ENCODE assay signal across 31 mouse cellular contexts in the genomic region with DNA sequence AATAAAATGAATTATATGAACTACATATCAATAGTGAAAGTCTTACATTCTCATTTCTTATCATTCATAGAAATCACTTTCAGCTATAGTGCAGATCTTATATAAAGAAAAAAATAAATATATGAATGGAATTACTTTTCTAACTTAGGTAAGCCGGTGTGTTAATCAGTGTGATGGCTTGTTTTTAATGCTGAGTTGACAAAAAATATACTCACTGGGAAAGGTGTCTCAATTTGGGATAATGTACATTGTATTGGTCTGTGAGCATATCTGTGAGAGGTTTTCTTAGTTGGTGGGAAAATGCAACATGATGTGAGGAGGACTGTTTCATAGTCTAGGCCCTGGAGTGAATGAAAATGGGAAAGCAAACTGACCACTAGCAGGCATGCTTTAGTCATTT.
"Had no signal": no experiment of that assay in that cellular context is flagged by ENCODE, and none has a peak within 500 bp of the region (broad histone marks: within the 10 kb centered on the region; RNA-seq: fewer than 3 reads in every experiment).

No protein-coding gene starts in this region.

- H3K36me3 ChIP-seq: limb, embryonic 10.5 days; limb, embryonic 12.5 days; limb, embryonic 13.5 days; limb, embryonic 15.5 days; liver, embryonic 12.5 days; liver, embryonic 13.5 days; liver, embryonic 15.5 days; lung, embryonic 15.5 days; midbrain, embryonic 12.5 days; midbrain, embryonic 13.5 days; midbrain, embryonic 15.5 days; neural tube, embryonic 12.5 days had no signal

- H3K4me1 ChIP-seq: limb, embryonic 10.5 days; limb, embryonic 12.5 days; limb, embryonic 13.5 days; limb, embryonic 15.5 days; liver, embryonic 12.5 days; liver, embryonic 13.5 days; liver, embryonic 15.5 days; lung, embryonic 15.5 days; megakaryocyte, embryonic 14.5 days; midbrain, embryonic 12.5 days; midbrain, embryonic 13.5 days; midbrain, embryonic 15.5 days; neural tube, embryonic 12.5 days had no signal

- H3K27ac ChIP-seq: limb, embryonic 10.5 days; limb, embryonic 12.5 days; limb, embryonic 13.5 days; limb, embryonic 15.5 days; liver, embryonic 12.5 days; liver, embryonic 13.5 days; liver, embryonic 14.5 days; liver, embryonic 15.5 days; lung, embryonic 15.5 days; macrophage; midbrain, embryonic 12.5 days; midbrain, embryonic 13.5 days; midbrain, embryonic 15.5 days; neural tube, embryonic 12.5 days had no signal

- DNase-seq: left cerebral cortex, postnatal 4 days; liver; liver, embryonic 13.5 days; liver, postnatal 0 days; lung, adult 18-20 months; lung, adult 2 months; lung, embryonic 14.5 days; lung, postnatal 10 days; lung, postnatal 14 days; lung, postnatal 36 days; lung, postnatal 4 days; midbrain, embryonic 14.5 days had no signal

- ATAC-seq: liver, embryonic 12.5 days; liver, postnatal 0 days; lung, postnatal 0 days; midbrain, embryonic 13.5 days; midbrain, embryonic 15.5 days; midbrain, embryonic 16.5 days had no signal

- H3K9me3 ChIP-seq: limb, embryonic 10.5 days; limb, embryonic 12.5 days; limb, embryonic 13.5 days; limb, embryonic 15.5 days; liver, embryonic 12.5 days; liver, embryonic 13.5 days; liver, embryonic 15.5 days; lung, embryonic 15.5 days; megakaryocyte, embryonic 14.5 days; midbrain, embryonic 12.5 days; midbrain, embryonic 13.5 days; midbrain, embryonic 15.5 days; neural tube, embryonic 12.5 days had no signal

- H3K9ac ChIP-seq: limb, embryonic 12.5 days; limb, embryonic 13.5 days; limb, embryonic 15.5 days; liver, embryonic 12.5 days; liver, embryonic 13.5 days; liver, embryonic 14.5 days; liver, embryonic 15.5 days; liver, postnatal 0 days; lung, embryonic 14.5 days; lung, embryonic 15.5 days; midbrain, embryonic 12.5 days; midbrain, embryonic 13.5 days; midbrain, embryonic 15.5 days; neural tube, embryonic 12.5 days had no signal

- H3K4me2 ChIP-seq: limb, embryonic 12.5 days; limb, embryonic 13.5 days; limb, embryonic 15.5 days; liver, embryonic 11.5 days; liver, embryonic 12.5 days; liver, embryonic 13.5 days; liver, embryonic 15.5 days; lung, embryonic 14.5 days; lung, embryonic 15.5 days; midbrain, embryonic 11.5 days; midbrain, embryonic 12.5 days; midbrain, embryonic 13.5 days; midbrain, embryonic 15.5 days; neural tube, embryonic 12.5 days had no signal

- H3K27me3 ChIP-seq: limb, embryonic 12.5 days; limb, embryonic 13.5 days; limb, embryonic 15.5 days; liver, embryonic 12.5 days; liver, embryonic 13.5 days; liver, embryonic 15.5 days; lung, embryonic 15.5 days; megakaryocyte, embryonic 14.5 days; midbrain, embryonic 12.5 days; midbrain, embryonic 13.5 days; midbrain, embryonic 15.5 days; neural tube, embryonic 12.5 days had no signal

- H3K4me3 ChIP-seq: limb, embryonic 10.5 days; limb, embryonic 12.5 days; limb, embryonic 13.5 days; limb, embryonic 15.5 days; liver, embryonic 12.5 days; liver, embryonic 13.5 days; liver, embryonic 15.5 days; lung, embryonic 15.5 days; megakaryocyte, embryonic 14.5 days; midbrain, embryonic 12.5 days; midbrain, embryonic 13.5 days; midbrain, embryonic 15.5 days; myocyte; neural tube, embryonic 12.5 days had no signal
